Mouse (Mus musculus) urinary bladder, adult 2 months (tissue): Measurements from ENCODE around the gene Aldh1a2. TPM values are rescaled to one million over a fixed set of nuclear protein-coding genes. Genes with fewer than 3 reads are reported as not detected.

Experiments
- DNase-seq: peaks from one replicate; pipeline ENCODE4 v3.0.0; 2022; ENCODE audit warnings: low spot score
- polyA plus RNA-seq: library from polyadenylated mRNA; depleted of rRNA; stranded (reverse); fragments of >200 nt; gene quantifications from 2 replicates; pipeline ENCODE4 v1.2.3, GENCODE M21; 2012; rRNA removed

Gene Aldh1a2
- polyA plus RNA-seq: 27.9 and 38.1 TPM in 2 replicates

DNA sequence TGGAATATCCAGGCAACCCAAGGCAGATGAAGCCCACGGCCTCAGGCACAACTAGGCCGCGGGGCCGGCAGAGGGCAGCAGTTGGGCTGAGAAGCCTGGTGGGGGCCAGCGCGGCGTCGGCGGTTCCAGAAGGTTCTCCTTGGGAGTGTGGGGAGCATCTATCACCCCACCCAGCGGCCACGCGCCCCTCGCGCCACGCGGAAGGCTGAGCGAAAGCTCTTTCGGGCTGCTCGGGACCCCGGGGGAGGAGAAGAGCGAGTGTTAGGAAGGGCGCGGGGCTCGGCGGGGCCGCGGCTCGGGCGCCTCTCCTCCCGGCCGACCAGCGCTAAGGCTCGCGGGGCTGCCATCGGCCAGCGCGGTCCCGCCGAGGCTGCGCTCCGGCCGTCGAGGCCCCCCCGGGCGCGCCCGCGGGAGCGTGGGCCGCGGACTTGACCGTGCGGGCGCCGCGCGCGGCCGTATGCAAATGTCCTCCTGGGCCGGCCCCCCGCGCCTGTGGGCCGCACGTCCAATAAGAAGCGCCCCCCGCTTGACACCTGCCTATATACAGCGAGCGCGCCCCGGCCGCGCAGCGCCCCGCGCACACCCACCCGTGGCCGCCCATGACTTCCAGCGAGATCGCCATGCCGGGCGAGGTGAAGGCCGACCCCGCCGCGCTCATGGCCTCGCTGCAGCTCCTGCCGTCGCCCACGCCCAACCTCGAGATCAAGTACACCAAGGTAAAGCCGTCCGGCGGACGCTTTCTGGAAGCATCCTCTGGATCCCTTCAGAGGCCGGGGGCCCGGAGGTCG lies at the start of gene Aldh1a2:
TSS of gene Aldh1a2 (plus strand) at position 542 of the 788 bp plus-strand sequence.
- peak; percentile 44 for DNase-seq

DNA sequence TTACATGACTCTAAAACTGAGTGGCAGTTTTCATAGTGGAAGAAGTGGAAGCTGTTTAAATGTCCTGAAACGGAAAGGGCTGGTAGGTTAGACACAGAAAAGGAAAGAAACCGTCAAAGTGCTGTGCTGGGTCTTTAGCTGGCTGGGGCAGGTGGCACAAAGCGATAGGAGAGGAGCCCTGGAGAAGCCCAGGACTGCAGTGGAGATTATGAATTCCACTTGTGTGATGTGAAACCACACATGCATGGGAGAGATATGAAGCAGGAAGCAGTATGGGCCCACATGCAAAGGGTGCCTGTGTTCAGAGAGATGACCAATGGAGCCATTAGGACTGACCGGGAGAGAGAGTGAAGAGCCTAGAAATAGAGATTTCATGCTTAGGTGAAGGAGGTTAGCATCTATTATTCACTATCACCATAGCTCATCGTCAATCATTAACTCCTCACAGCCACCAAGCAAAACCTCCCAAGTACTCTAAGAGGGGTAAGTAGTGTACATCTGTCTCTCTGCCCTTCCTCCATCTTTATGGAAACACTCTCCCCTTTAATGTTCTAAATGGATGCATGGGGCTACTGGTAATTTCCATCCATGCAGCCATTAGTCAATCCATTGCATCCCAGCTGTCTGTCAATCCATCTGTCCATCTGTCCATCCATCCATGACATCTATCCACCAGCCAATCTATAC lies 49.4 kb upstream of the Aldh1a2 start:
- DNase-seq: no peak

GRCm38 (mm10) chr9:71166871-71167465 lies 48.6 kb upstream of the Aldh1a2 start:
- DNase-seq: no peak

- no peak for DNase-seq
Observed at GRCm38 (mm10) chr9:71167473-71168215, 47.9 kb upstream of the Aldh1a2 start.

- DNase-seq: no peak
Observed at GRCm38 (mm10) chr9:71168511-71168910, 47.1 kb upstream of the Aldh1a2 start, which contains the start of gene Aqp9. Gene Aqp9, minus strand, starts transcription at chr9:71168682.

DNA sequence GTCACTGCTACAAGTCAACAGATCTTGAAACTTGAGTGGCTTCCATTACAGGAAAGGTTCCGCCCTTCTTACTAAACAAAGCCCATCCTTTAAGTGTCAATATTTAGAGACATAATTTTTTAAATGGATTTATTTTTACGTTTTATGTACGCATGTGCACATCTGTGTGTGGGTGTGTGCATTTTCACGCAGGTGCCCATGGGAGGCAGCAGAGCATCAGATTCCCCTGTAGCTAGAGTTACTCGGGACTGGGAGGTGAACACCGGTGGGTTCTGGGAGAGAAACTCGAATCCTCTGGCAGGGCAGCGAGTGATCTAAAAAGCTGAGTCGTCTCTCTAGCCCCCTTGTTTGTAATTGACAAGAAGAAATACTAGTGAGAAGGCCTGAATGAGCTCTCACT lies 42.1 kb upstream of the Aldh1a2 start:
- no peak for DNase-seq

GRCm38 (mm10) chr9:71174316-71174975 lies 41.1 kb upstream of the Aldh1a2 start:
- no peak for DNase-seq

- DNase-seq: no peak
Observed at GRCm38 (mm10) chr9:71175686-71176085, 39.9 kb upstream of the Aldh1a2 start.

GRCm38 (mm10) chr9:71179276-71179896 lies 36.2 kb upstream of the Aldh1a2 start:
- DNase-seq: no peak

GRCm38 (mm10) chr9:71179964-71180700 lies 35.5 kb upstream of the Aldh1a2 start:
- no peak for DNase-seq

GRCm38 (mm10) chr9:71185285-71185684 lies 30.3 kb upstream of the Aldh1a2 start:
- DNase-seq: no peak

- DNase-seq: no peak
Observed at GRCm38 (mm10) chr9:71185823-71186222, 29.8 kb upstream of the Aldh1a2 start.

- no peak for DNase-seq
Observed at GRCm38 (mm10) chr9:71187396-71187795, 28.2 kb upstream of the Aldh1a2 start.

- DNase-seq: peak; percentile 42
Observed at GRCm38 (mm10) chr9:71188647-71189415, 26.8 kb upstream of the Aldh1a2 start.

- no peak for DNase-seq
Observed at GRCm38 (mm10) chr9:71198826-71199225, 16.8 kb upstream of the Aldh1a2 start.

DNA sequence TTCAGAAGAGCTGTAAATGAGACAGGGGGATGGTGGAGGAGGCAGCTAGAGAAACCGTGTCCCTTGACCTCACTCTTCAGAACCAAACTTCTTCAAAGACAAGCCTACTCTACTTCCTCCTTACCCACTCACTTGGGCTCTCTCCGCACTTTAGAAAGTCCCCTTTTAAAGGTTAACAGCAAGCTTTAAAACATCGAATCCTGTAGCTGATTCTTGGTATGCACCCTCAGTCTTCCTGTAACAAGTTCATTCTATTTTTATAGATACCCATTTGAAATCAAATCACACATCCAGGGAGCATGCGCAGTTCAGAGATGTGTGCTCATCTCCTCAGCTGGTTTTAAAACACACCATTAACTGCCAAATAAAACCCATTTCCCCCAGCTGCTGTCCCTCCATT lies 13.3 kb upstream of the Aldh1a2 start:
- DNase-seq: no peak

GRCm38 (mm10) chr9:71209299-71209698 lies 6.3 kb upstream of the Aldh1a2 start:
- DNase-seq: no peak

DNA sequence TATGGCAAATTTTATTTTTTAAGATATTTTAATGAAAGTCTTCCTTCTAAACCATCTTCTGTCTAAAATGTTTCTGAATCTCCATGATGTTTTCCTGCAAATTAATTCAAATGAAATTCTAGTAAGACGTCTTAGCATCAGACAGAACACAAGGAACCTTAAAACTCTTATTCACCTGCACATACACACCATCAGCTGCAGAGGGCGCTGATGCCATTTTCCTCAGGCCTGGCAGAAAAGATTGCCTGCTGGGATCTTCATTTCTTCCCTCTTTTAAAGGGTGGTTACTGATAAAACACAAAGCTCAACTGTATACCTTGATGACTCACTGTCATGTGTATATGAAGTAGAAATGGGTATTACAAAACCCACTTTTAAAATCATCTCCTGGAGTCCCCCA lies 4.7 kb upstream of the Aldh1a2 start:
- no peak for DNase-seq

- no peak for DNase-seq
Observed at GRCm38 (mm10) chr9:71213636-71214035, 2.0 kb upstream of the Aldh1a2 start.
